Mouse (Mus musculus) heart, postnatal 10 days (tissue): Measurements from ENCODE around the gene Adam10. TPM values are rescaled to one million over a fixed set of nuclear protein-coding genes. Genes with fewer than 3 reads are reported as not detected.

Experiments
- DNase-seq, 2 experiments: peaks; one replicate each; pipeline ENCODE4 v3.0.0; 2021
- intact Hi-C: fragments of 180-260 bp; cut with DNase I; formaldehyde crosslinking; loops from one replicate; pipeline ENCODE4 v1.15.1; 2025
- total RNA-seq, 2 experiments: library from RNA; stranded (reverse); gene quantifications; 2 replicates each; pipeline ENCODE4 v1.2.3; 2021

Adam10 gene
- total RNA-seq, 2 experiments from 2014 or later, result 66.0 to 80.3 TPM

GRCm38 (mm10) chr9:70760974-70761373 is 82.2 kb downstream of the Adam10 start:
- no peak for DNase-seq

GRCm38 (mm10) chr9:70775517-70775916 is 96.7 kb downstream of the Adam10 start:
- DNase-seq, result no peak
- intact Hi-C loops, result loop anchor here (5.0 kb wide), 1 partner anchor 152 kb away; no protein-coding TSS in a partner anchor

More at GRCm38 (mm10) chr9:70760974-70761373, 82.2 kb downstream of the Adam10 start:
- intact Hi-C loops, result no loop called here

- DNase-seq, result no peak
- intact Hi-C loops, result no loop called here
Observed at GRCm38 (mm10) chr9:70782191-70782590, 103.4 kb downstream of the Adam10 start.

GRCm38 (mm10) chr9:70788705-70789104 is 109.9 kb downstream of the Adam10 start:
- intact Hi-C loops, result no loop called here

GRCm38 (mm10) chr9:70790621-70791020 is 111.8 kb downstream of the Adam10 start:
- DNase-seq, result no peak
- intact Hi-C loops, result no loop called here

More at GRCm38 (mm10) chr9:70788705-70789104, 109.9 kb downstream of the Adam10 start:
- no peak for DNase-seq

GRCm38 (mm10) chr9:70794643-70795438 is 116.0 kb downstream of the Adam10 start:
- intact Hi-C loops, result no loop called here
- peak; percentile 44 to 51 for DNase-seq

GRCm38 (mm10) chr9:70795439-70795757 is 116.6 kb downstream of the Adam10 start:
- intact Hi-C loops, result no loop called here
- DNase-seq, result no peak

- DNase-seq, result no peak
- intact Hi-C loops, result no loop called here
Observed at GRCm38 (mm10) chr9:70800588-70801315, 122.0 kb downstream of the Adam10 start.

GRCm38 (mm10) chr9:70801761-70802160 is 123.0 kb downstream of the Adam10 start:
- intact Hi-C loops, result no loop called here
- DNase-seq, result no peak

GRCm38 (mm10) chr9:70802816-70803215 is 124.0 kb downstream of the Adam10 start:
- no peak for DNase-seq
- intact Hi-C loops, result no loop called here

- intact Hi-C loops, result no loop called here
- DNase-seq, result no peak
Observed at GRCm38 (mm10) chr9:70806069-70806468, 127.3 kb downstream of the Adam10 start.

GRCm38 (mm10) chr9:70807714-70808113 is 128.9 kb downstream of the Adam10 start:
- peak; percentile 70 to 72 for DNase-seq
- intact Hi-C loops, result no loop called here

GRCm38 (mm10) chr9:70812551-70812950 is 133.8 kb downstream of the Adam10 start:
- intact Hi-C loops, result no loop called here
- DNase-seq, result no peak

GRCm38 (mm10) chr9:70816701-70817305 is 138.0 kb downstream of the Adam10 start:
- intact Hi-C loops, result no loop called here
- no peak for DNase-seq

- intact Hi-C loops, result no loop called here
Observed at GRCm38 (mm10) chr9:70817396-70817795, 138.6 kb downstream of the Adam10 start.

GRCm38 (mm10) chr9:70818739-70819138 is 139.9 kb downstream of the Adam10 start:
- intact Hi-C loops, result no loop called here
- no peak for DNase-seq

More at GRCm38 (mm10) chr9:70817396-70817795, 138.6 kb downstream of the Adam10 start:
- DNase-seq, result no peak

GRCm38 (mm10) chr9:70824103-70824502 is 145.3 kb downstream of the Adam10 start:
- no peak for DNase-seq
- intact Hi-C loops, result no loop called here

- intact Hi-C loops, result no loop called here
- DNase-seq, result no peak
Observed at GRCm38 (mm10) chr9:70827911-70828310, 149.1 kb downstream of the Adam10 start.
